Mouse (Mus musculus) liver, adult 2 months (tissue): Measurements from ENCODE around the gene Rhoj.

ENCODE experiments used
- CTCF ChIP-seq: fragments of 200-500 bp; IDR thresholded peaks from 2 replicates; pipeline ENCODE4 v1.5.1; 2011; ENCODE audit warnings: low read depth, low read length, control low read depth
- POLR2A ChIP-seq: fragments of 200-500 bp; IDR thresholded peaks from 2 replicates; pipeline ENCODE4 v1.6.1; 2011; ENCODE audit warnings: low read length, control low read depth; ENCODE audit not compliant: insufficient read depth; ENCODE audit errors: extremely low read depth

DNA sequence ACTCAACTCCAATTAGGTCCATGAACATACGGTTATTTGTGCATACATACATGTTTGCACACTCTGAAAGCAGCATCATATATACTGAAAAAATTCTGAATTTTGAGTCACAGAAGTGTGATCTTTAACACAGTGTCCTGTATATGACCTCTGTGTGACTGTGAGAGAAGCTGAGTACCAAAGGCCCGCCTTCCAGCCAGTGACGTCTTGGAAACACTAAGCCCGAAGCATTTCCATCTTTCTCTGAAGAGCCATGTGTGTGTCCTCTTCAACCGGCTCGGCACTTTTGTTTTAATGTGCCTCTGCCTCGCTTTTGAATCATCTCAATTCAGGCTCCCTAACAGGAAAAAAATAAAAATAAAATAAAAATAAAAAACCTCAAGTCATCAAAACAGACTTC is 43.7 kb downstream of the Rhoj start:
- TF ChIP-seq CTCF: no peak
- TF ChIP-seq POLR2A: no peak
